Mouse (Mus musculus) heart, postnatal 0 days (tissue): ENCODE results near the gene Tm4sf20. TPM values are rescaled to one million over a fixed set of nuclear protein-coding genes. Genes with fewer than 3 reads are reported as not detected.

Experiments used
- ATAC-seq: fragments of 200-750 bp; cut with Nextera tagmentation; 2 replicates; pipeline ENCODE4 v1.8.0; 2017; ENCODE audit warnings: low read depth, moderate number of reproducible peaks, moderate library complexity; ENCODE audit not compliant: insufficient read depth
- DNase-seq: peaks from one replicate; pipeline ENCODE4 v3.0.0-alpha.2; 2016; ENCODE audit warnings: low spot score
- H3K27ac ChIP-seq: fragments of 300-500 bp; sonication (generic); 2 replicates; pipeline ENCODE4 v1.5.1; 2014; ENCODE audit warnings: low read depth, mild to moderate bottlenecking
- H3K27me3 ChIP-seq: fragments of 300-500 bp; sonication (generic); 2 replicates; pipeline ENCODE4 v1.6.1; 2014; ENCODE audit warnings: low read length, mixed read lengths; ENCODE audit not compliant: control insufficient read depth, insufficient read depth
- H3K36me3 ChIP-seq: fragments of 300-500 bp; sonication (generic); replicated peaks from 2 replicates; pipeline ENCODE4 v1.6.1; 2014; ENCODE audit warnings: low read length, mixed read lengths; ENCODE audit not compliant: control insufficient read depth, insufficient read depth
- H3K4me1 ChIP-seq: fragments of 300-500 bp; sonication (generic); 2 replicates; pipeline ENCODE4 v1.6.1; 2014; ENCODE audit warnings: antibody characterized with exemption; ENCODE audit not compliant: control insufficient read depth, insufficient read depth
- H3K4me2 ChIP-seq: fragments of 300-500 bp; sonication (generic); 2 replicates; pipeline ENCODE4 v1.6.1; 2014; ENCODE audit warnings: low read depth, mild to moderate bottlenecking, low read length, moderate library complexity
- H3K4me3 ChIP-seq: fragments of 300-500 bp; sonication (generic); 2 replicates; pipeline ENCODE4 v1.5.1; 2014; ENCODE audit warnings: low read depth, low read length
- H3K9ac ChIP-seq: fragments of 300-500 bp; sonication (generic); replicated peaks from 2 replicates; pipeline ENCODE4 v1.6.1; 2014; ENCODE audit warnings: low read depth, low read length, mixed read lengths
- H3K9me3 ChIP-seq: fragments of 300-500 bp; sonication (generic); replicated peaks from 2 replicates; pipeline ENCODE4 v1.6.1; 2016; ENCODE audit warnings: low read length; ENCODE audit not compliant: control insufficient read depth
- CTCF ChIP-seq: IDR thresholded peaks from 2 replicates; pipeline ENCODE4 v1.5.1; 2016; ENCODE audit warnings: antibody characterized with exemption, control low read depth, low read depth
- EP300 ChIP-seq: IDR thresholded peaks from 2 replicates; pipeline ENCODE4 v1.6.1; 2016; ENCODE audit warnings: antibody characterized with exemption, low read depth
- WGBS: fragments of 180-500 bp; shearing (Covaris S2); extraction: QIAGEN DNeasy Blood & Tissue Kit; methylation state at CpG from one replicate; pipeline ENCODE4 v1.1.7; 2014; 5-methylcytosine and 5-hydroxymethylcytosine counted together
- polyA plus RNA-seq: library from polyadenylated mRNA; unstranded; fragments of >200 nt; fragmentation: Nextera tagmentation; extraction: Ambion mirVana; gene quantifications from 2 replicates; pipeline ENCODE4 v1.2.1, GENCODE M21; 2015
- total RNA-seq: library from RNA; depleted of rRNA; stranded (reverse); fragments of >200 nt; gene quantifications from 2 replicates; pipeline ENCODE4 v1.2.3, GENCODE M21; 2014; ENCODE audit warnings: low replicate concordance

The Tm4sf20 gene
- total and polyA plus RNA-seq, 2 experiments from 2014 or later, result not detected

DNA sequence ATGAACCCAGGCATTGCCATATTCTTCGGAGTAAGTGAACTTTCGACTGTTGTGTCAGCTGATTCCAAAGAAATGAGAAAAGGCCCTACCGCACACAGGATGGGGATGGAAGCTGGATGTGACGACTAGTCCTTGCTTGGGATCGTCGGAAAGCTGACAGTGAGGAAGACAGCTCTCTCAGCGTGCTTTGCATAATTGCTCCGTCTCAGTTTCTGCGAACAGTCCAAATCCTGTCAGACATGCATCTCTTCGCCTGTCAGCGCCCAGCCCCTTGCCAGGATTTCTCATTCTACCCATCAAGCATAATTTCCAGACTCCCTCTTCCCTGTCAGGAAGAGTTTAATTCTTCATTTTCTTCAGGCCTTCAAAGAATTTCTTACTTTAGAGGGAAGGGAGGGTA is 22.8 kb upstream of the Tm4sf20 start:
- DNase-seq, result no peak

DNA sequence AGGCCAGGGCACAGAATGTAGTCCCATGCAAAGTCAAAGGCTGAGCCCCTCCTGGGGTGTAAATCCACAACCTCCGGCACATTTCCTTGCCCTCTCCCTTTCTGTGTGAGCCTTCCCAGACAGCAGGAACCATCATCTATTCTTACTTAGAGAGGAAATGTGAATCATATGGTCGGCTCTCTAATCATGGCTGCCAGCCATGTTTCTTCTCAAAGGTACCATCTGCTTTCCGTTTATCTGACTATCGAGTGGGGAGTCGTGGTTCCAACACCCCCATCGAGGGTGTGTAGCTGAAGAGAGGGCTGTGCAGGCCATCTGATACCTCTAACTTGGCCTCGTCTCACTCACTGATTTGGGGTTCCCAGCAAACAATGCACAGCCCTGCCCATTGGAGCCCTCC is 19.8 kb upstream of the Tm4sf20 start:
- no peak for ATAC-seq
- Histone ChIP-seq H3K4me1 (no peaks in the 10 kb centered on the region), H3K4me3 (no peak overlapping the region), H3K4me2 (no peak overlapping the region), H3K9ac (no peak overlapping the region), H3K27ac (no peak overlapping the region), H3K9me3 (no peaks in the 10 kb centered on the region), H3K36me3 (no peaks in the 10 kb centered on the region), H3K27me3 (no peaks in the 10 kb centered on the region)
- TF ChIP-seq CTCF, result no peak
- no peak for TF ChIP-seq EP300
- no peak for DNase-seq
- WGBS, result 72% methylated on average over 7 of the region's 7 CpGs

More for the DNA sequence above, 22.8 kb upstream of the Tm4sf20 start:
- H3K27ac ChIP-seq, result no peak overlapping the region
- no peaks in the 10 kb centered on the region for H3K4me1 ChIP-seq
- no peak for TF ChIP-seq EP300
- TF ChIP-seq CTCF, result no peak
- no peak overlapping the region for H3K9ac ChIP-seq
- H3K36me3 ChIP-seq, result no peaks in the 10 kb centered on the region
- WGBS, result 65% methylated on average over 11 of the region's 11 CpGs
- no peak overlapping the region for H3K4me3 ChIP-seq
- ATAC-seq, result no peak
- no peaks in the 10 kb centered on the region for H3K9me3 ChIP-seq
- H3K27me3 ChIP-seq, result no peaks in the 10 kb centered on the region
- H3K4me2 ChIP-seq, result no peak overlapping the region

DNA sequence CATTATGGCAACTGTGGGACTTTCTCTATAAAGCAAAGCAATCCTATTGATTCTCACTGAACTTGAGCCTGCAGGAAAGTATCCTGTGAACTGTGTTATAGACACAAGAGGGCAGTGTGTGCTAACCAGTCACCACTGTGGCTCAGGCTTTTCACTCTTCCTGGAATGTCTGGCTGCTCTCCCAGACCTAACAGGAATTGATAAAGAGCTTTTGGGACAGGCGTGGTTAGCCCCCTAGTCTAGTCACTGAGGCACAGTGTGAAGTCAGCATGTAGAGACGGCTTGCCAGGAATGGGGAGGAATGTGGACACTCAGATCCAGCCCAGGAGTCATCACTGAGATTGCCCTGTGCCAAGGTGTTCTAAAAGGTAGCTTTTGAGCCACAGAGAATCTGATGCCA is 19.2 kb upstream of the Tm4sf20 start:
- Histone ChIP-seq H3K9me3 (no peaks in the 10 kb centered on the region), H3K27ac (no peak overlapping the region), H3K4me3 (no peak overlapping the region), H3K9ac (no peak overlapping the region), H3K4me2 (no peak overlapping the region), H3K27me3 (no peaks in the 10 kb centered on the region), H3K36me3 (no peaks in the 10 kb centered on the region), H3K4me1 (no peaks in the 10 kb centered on the region)
- 0% methylated on average over 2 of the region's 2 CpGs for WGBS
- TF ChIP-seq CTCF (peak; percentile 94), EP300 (no peak)
- DNase-seq, result peak; percentile 92
- peak; percentile 97 for ATAC-seq

DNA sequence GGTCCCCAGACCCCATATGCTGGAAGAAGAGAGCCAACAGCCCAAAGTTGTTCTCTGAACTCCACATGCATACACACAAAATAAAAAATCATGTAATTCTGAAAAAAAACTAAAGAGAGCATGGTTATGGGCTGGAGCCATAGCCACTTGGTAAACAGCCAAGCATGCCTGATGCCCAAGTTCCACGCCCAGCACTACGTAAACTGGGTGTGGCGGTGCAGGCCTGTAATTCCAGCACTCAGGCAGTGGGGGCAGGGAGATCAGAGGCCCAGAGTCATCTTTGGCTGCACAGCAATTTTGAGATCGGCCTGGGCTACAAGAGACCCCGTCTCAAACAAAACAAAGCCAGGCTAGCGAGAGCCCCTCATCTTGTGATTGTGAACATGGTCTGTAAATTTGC is 17.3 kb upstream of the Tm4sf20 start:
- ATAC-seq, result no peak
- Histone ChIP-seq H3K27ac (no peak overlapping the region), H3K4me1 (no peaks in the 10 kb centered on the region), H3K9ac (no peak overlapping the region), H3K4me3 (no peak overlapping the region), H3K36me3 (no peaks in the 10 kb centered on the region), H3K4me2 (no peak overlapping the region), H3K27me3 (no peaks in the 10 kb centered on the region), H3K9me3 (no peaks in the 10 kb centered on the region)
- TF ChIP-seq CTCF (no peak), EP300 (no peak)
- DNase-seq, result no peak
- 49% methylated on average over 6 of the region's 6 CpGs for WGBS

DNA sequence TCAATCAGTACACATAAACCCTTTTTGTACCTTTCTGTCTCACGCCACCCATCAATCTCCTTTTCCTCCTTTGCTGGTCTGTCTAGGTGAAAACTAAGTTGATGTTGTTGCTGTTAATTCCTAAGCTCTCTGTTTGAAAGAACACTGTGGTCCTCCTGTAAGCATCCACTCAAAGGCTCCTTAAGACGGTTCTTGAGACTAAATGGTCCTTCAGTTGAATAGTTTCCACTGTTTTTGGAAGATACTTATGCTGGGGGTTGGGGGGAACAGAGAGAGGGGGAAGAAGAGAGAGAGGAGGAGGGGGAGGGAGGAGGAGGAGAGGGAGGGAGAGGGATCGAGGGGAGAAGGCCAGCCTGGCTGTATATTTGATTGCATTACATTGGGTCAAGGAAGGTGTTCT is 15.3 kb upstream of the Tm4sf20 start:
- 70% methylated on average over 3 of the region's 3 CpGs for WGBS
- ATAC-seq, result no peak
- H3K4me1 ChIP-seq, result no peaks in the 10 kb centered on the region

DNA sequence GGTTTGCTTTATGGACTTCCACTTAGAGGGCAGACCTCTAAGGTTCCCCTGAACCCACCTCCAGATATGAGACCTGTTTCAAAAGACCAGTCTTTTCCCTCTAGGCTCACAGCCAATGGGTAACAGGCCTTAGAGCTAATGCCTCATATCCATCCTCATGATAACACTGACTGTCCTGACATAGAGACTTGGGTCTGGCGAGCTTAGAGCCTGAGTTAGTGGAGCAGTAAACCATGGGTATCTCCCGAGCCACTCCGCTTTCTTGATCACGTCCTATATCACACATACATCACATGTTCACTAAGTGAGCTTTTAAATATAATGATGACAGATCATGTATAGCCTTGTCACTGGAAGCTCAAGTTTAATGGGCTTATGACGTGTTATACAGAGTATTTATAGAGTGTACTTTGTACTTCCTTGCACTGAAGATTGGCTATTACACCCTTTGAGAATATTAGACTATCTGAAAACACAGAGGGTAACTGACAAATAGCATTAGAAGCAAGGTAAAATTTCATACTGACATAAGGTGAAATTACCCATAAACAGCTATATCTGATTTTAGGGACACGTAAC is 11.2 kb upstream of the Tm4sf20 start:
- no peak overlapping the region for H3K9ac ChIP-seq
- H3K27ac ChIP-seq, result no peak overlapping the region
- H3K27me3 ChIP-seq, result no peaks in the 10 kb centered on the region
- no peak overlapping the region for H3K4me2 ChIP-seq
- H3K9me3 ChIP-seq, result no peaks in the 10 kb centered on the region
- no peak for DNase-seq
- H3K4me3 ChIP-seq, result no peak overlapping the region
- no peaks in the 10 kb centered on the region for H3K4me1 ChIP-seq
- TF ChIP-seq EP300 (no peak), CTCF (no peak)
- no peaks in the 10 kb centered on the region for H3K36me3 ChIP-seq
- ATAC-seq, result no peak
- 69% methylated on average over 6 of the region's 6 CpGs for WGBS

More for the DNA sequence above, 15.3 kb upstream of the Tm4sf20 start:
- Histone ChIP-seq H3K9ac (no peak overlapping the region), H3K36me3 (no peaks in the 10 kb centered on the region), H3K27me3 (no peaks in the 10 kb centered on the region), H3K4me3 (no peak overlapping the region), H3K4me2 (no peak overlapping the region), H3K9me3 (no peaks in the 10 kb centered on the region), H3K27ac (no peak overlapping the region)
- DNase-seq, result no peak
- TF ChIP-seq EP300 (no peak), CTCF (no peak)
